Mouse (Mus musculus) ES-Bruce4 (cell line): Measurements from ENCODE around the gene Tldc2. TPM values are rescaled to one million over a fixed set of nuclear protein-coding genes. Genes with fewer than 3 reads are reported as not detected.

ENCODE experiments used
- H3K27ac ChIP-seq: 2 replicates; pipeline ENCODE4 v1.5.1; 2012; ENCODE audit warnings: low read length, inconsistent platforms; ENCODE audit not compliant: insufficient read depth
- H3K27me3 ChIP-seq: 2 replicates; pipeline ENCODE4 v1.6.1; 2012; ENCODE audit warnings: mild to moderate bottlenecking, low read length, inconsistent platforms; ENCODE audit not compliant: control insufficient read depth, poor library complexity, insufficient read depth, severe bottlenecking
- H3K36me3 ChIP-seq: 2 replicates; pipeline ENCODE4 v1.6.1; 2012; ENCODE audit warnings: inconsistent platforms, mild to moderate bottlenecking, low read length, moderate library complexity; ENCODE audit not compliant: control insufficient read depth, poor library complexity, insufficient read depth, severe bottlenecking
- H3K4me1 ChIP-seq: one replicate; pipeline ENCODE4 v1.8.1; 2011; ENCODE audit warnings: low read length; ENCODE audit not compliant: control insufficient read depth, insufficient read depth
- H3K4me3 ChIP-seq: 2 replicates; pipeline ENCODE4 v1.5.1; 2011; ENCODE audit warnings: low read depth, mild to moderate bottlenecking, low read length
- H3K9ac ChIP-seq: 2 replicates; pipeline ENCODE4 v1.6.1; 2012; ENCODE audit warnings: low read depth, mild to moderate bottlenecking, inconsistent platforms; ENCODE audit not compliant: poor library complexity, severe bottlenecking
- H3K9me3 ChIP-seq: replicated peaks from 2 replicates; pipeline ENCODE4 v1.6.1; 2012; ENCODE audit warnings: mild to moderate bottlenecking, low read length, inconsistent platforms; ENCODE audit not compliant: control insufficient read depth, poor library complexity, insufficient read depth, severe bottlenecking
- CTCF ChIP-seq: IDR thresholded peaks from one replicate; pipeline ENCODE4 v1.8.1; 2011; ENCODE audit warnings: low read depth, low read length
- EP300 ChIP-seq: IDR thresholded peaks from 2 replicates; pipeline ENCODE4 v1.6.1; 2011; ENCODE audit warnings: low read depth, low read length; ENCODE audit not compliant: insufficient read depth
- POLR2A ChIP-seq: IDR thresholded peaks from one replicate; pipeline ENCODE4 v1.8.1; 2011; ENCODE audit warnings: low read length; ENCODE audit not compliant: insufficient read depth
- polyA plus RNA-seq: library from polyadenylated mRNA; stranded (reverse); fragments of >200 nt; gene quantifications from 2 replicates; pipeline ENCODE4 v1.2.4, GENCODE M21; 2011; ENCODE audit warnings: low read depth; ENCODE audit not compliant: missing spikeins, insufficient read depth, insufficient read length

Gene Tldc2
- polyA plus RNA-seq, 1 experiment, result not detected

- TF ChIP-seq EP300 (no peak), POLR2A (no peak), CTCF (no peak)
Measured at GRCm38 (mm10) chr2:157053124-157053523, 33.7 kb upstream of the Tldc2 start.

GRCm38 (mm10) chr2:157053787-157054186 is 33.1 kb upstream of the Tldc2 start:
- TF ChIP-seq CTCF, result peak; percentile 33
- no peak for TF ChIP-seq EP300
- Histone ChIP-seq H3K4me1 (peaks cover 8% of the 10 kb centered on the region), H3K36me3 (no peaks in the 10 kb centered on the region), H3K9ac (no peak overlapping the region), H3K27ac (0 out of 2 replicates have a peak overlapping the region, but pooled peaks have one; percentile 34), H3K27me3 (no peaks in the 10 kb centered on the region), H3K4me3 (no peak overlapping the region), H3K9me3 (no peaks in the 10 kb centered on the region)

More at GRCm38 (mm10) chr2:157053124-157053523, 33.7 kb upstream of the Tldc2 start:
- Histone ChIP-seq H3K27ac (no peak overlapping the region), H3K9ac (no peak overlapping the region), H3K9me3 (no peaks in the 10 kb centered on the region), H3K36me3 (no peaks in the 10 kb centered on the region), H3K4me3 (no peak overlapping the region), H3K27me3 (no peaks in the 10 kb centered on the region), H3K4me1 (peaks cover 8% of the 10 kb centered on the region)

- Histone ChIP-seq H3K4me1 (peaks cover 8% of the 10 kb centered on the region), H3K27me3 (no peaks in the 10 kb centered on the region), H3K9ac (no peak overlapping the region), H3K27ac (peak overlapping the region; percentile 34; the same call in 1 of the 2 replicates), H3K4me3 (no peak overlapping the region), H3K9me3 (no peaks in the 10 kb centered on the region), H3K36me3 (no peaks in the 10 kb centered on the region)
- TF ChIP-seq POLR2A (no peak), EP300 (no peak), CTCF (no peak)
Measured at GRCm38 (mm10) chr2:157054297-157054696, 32.6 kb upstream of the Tldc2 start.

- Histone ChIP-seq H3K9ac (peak overlapping the region; percentile 20; the same call in 1 of the 2 replicates), H3K4me1 (peaks cover 8% of the 10 kb centered on the region), H3K27me3 (no peaks in the 10 kb centered on the region), H3K9me3 (no peaks in the 10 kb centered on the region), H3K36me3 (no peaks in the 10 kb centered on the region), H3K4me3 (no peak overlapping the region), H3K27ac (0 out of 2 replicates have a peak overlapping the region, but pooled peaks have one; percentile 34)
- TF ChIP-seq EP300, result no peak
- TF ChIP-seq CTCF, result no peak
- no peak for TF ChIP-seq POLR2A
Measured at GRCm38 (mm10) chr2:157054816-157055215, 32.0 kb upstream of the Tldc2 start.

GRCm38 (mm10) chr2:157055721-157056120 is 31.1 kb upstream of the Tldc2 start:
- no peak overlapping the region for H3K27ac ChIP-seq
- no peak overlapping the region for H3K9ac ChIP-seq
- peaks cover 10% of the 10 kb centered on the region for H3K4me1 ChIP-seq
- TF ChIP-seq CTCF (no peak), EP300 (no peak), POLR2A (no peak)
- no peak overlapping the region for H3K4me3 ChIP-seq
- no peaks in the 10 kb centered on the region for H3K36me3 ChIP-seq
- no peaks in the 10 kb centered on the region for H3K27me3 ChIP-seq
- H3K9me3 ChIP-seq, result no peaks in the 10 kb centered on the region

GRCm38 (mm10) chr2:157057186-157057585 is 29.7 kb upstream of the Tldc2 start:
- no peak for TF ChIP-seq EP300
- no peak for TF ChIP-seq POLR2A
- TF ChIP-seq CTCF, result no peak
- Histone ChIP-seq H3K4me3 (no peak overlapping the region), H3K9ac (no peak overlapping the region), H3K4me1 (peaks cover 8% of the 10 kb centered on the region), H3K36me3 (no peaks in the 10 kb centered on the region), H3K9me3 (no peaks in the 10 kb centered on the region), H3K27me3 (no peaks in the 10 kb centered on the region), H3K27ac (peak overlapping the region; percentile 60; the same call in 1 of the 2 replicates)
